Mouse (Mus musculus): ENCODE measurements at regions not wholly inside any gene's neighbourhood (a gene's known extent, or its start where the extent isn't known, plus 50 kb on each side); places are given as distances from the start of the nearest gene placed in this dataset.

- TF ChIP-seq CTCF (IDR thresholded peaks at IDR 0.05; ENCODE audit: low read depth, low read length) (no peak), POLR2A (IDR thresholded peaks at IDR 0.05; ENCODE audit: extremely low read depth, insufficient read depth, low read length) (no peak)
Measured at GRCm38 (mm10) chr12:12208216-12208615, 53.7 kb upstream of the Fam49a start.

Data from liver, adult 2 months (tissue).